Mouse (Mus musculus) midbrain, postnatal 0 days (tissue): ENCODE measurements around the gene Rora. TPM values are rescaled to one million over a fixed set of nuclear protein-coding genes. Genes with fewer than 3 reads are reported as not detected.
A peak's percentile ranks its signal among the peaks of the same experiment; 100 is the strongest.

Source experiments
- ATAC-seq: fragments of 200-750 bp; cut with Nextera tagmentation; 2 replicates; pipeline ENCODE4 v1.8.0; 2017; ENCODE audit warnings: moderate number of reproducible peaks, mild to moderate bottlenecking, moderate TSS enrichment, moderate library complexity; ENCODE audit not compliant: low FRiP score
- DNase-seq: peaks from one replicate; pipeline ENCODE4 v3.0.0-alpha.2; 2015; ENCODE audit warnings: low spot score
- H3K27ac ChIP-seq: fragments of 300-500 bp; sonication (generic); 2 replicates; pipeline ENCODE4 v1.5.1; 2014; ENCODE audit warnings: low read depth, mild to moderate bottlenecking, low read length, mixed read lengths
- H3K27me3 ChIP-seq: fragments of 300-500 bp; sonication (generic); 2 replicates; pipeline ENCODE4 v1.6.1; 2014; ENCODE audit warnings: low read length, control low read depth, mixed read lengths; ENCODE audit not compliant: insufficient read depth
- H3K36me3 ChIP-seq: fragments of 300-500 bp; sonication (generic); 2 replicates; pipeline ENCODE4 v1.6.1; 2014; ENCODE audit warnings: low read length, control low read depth, mixed read lengths; ENCODE audit not compliant: insufficient read depth
- H3K4me1 ChIP-seq: fragments of 300-500 bp; sonication (generic); 2 replicates; pipeline ENCODE4 v1.6.1; 2014; ENCODE audit warnings: mild to moderate bottlenecking, control low read depth, antibody characterized with exemption, low read length, mixed read lengths; ENCODE audit not compliant: insufficient read depth
- H3K4me2 ChIP-seq: fragments of 300-500 bp; sonication (generic); 2 replicates; pipeline ENCODE4 v1.6.1; 2014; ENCODE audit warnings: low read depth, mild to moderate bottlenecking, low read length, mixed read lengths; ENCODE audit not compliant: poor library complexity, severe bottlenecking
- H3K4me3 ChIP-seq: fragments of 300-500 bp; sonication (generic); 2 replicates; pipeline ENCODE4 v1.5.1; 2014; ENCODE audit warnings: low read depth, mild to moderate bottlenecking, low read length, moderate library complexity
- H3K9ac ChIP-seq: fragments of 300-500 bp; sonication (generic); replicated peaks from 2 replicates; pipeline ENCODE4 v1.6.1; 2014; ENCODE audit warnings: mild to moderate bottlenecking, low read length, moderate library complexity, mixed read lengths; ENCODE audit not compliant: poor library complexity, severe bottlenecking
- H3K9me3 ChIP-seq: fragments of 300-500 bp; sonication (generic); 2 replicates; pipeline ENCODE4 v1.6.1; 2016; ENCODE audit warnings: low read length, control low read depth
- CTCF ChIP-seq: IDR thresholded peaks from 2 replicates; pipeline ENCODE4 v1.5.1; 2016; ENCODE audit warnings: antibody characterized with exemption, mild to moderate bottlenecking
- WGBS: fragments of 180-500 bp; shearing (Covaris S2); extraction: QIAGEN DNeasy Blood & Tissue Kit; methylation state at CpG from one replicate; pipeline ENCODE4 v1.1.7; 2014; 5-methylcytosine and 5-hydroxymethylcytosine counted together
- polyA plus RNA-seq: library from polyadenylated mRNA; unstranded; fragments of >200 nt; fragmentation: Nextera tagmentation; extraction: Ambion mirVana; gene quantifications from 2 replicates; pipeline ENCODE4 v1.2.1, GENCODE M21; 2015
- total RNA-seq: library from RNA; depleted of rRNA; stranded (reverse); fragments of >200 nt; gene quantifications from 2 replicates; pipeline ENCODE4 v1.2.3, GENCODE M21; 2014

Gene Rora
- total and polyA plus RNA-seq, 2 experiments from 2014 or later = 28.2 to 49.6 TPM

DNA sequence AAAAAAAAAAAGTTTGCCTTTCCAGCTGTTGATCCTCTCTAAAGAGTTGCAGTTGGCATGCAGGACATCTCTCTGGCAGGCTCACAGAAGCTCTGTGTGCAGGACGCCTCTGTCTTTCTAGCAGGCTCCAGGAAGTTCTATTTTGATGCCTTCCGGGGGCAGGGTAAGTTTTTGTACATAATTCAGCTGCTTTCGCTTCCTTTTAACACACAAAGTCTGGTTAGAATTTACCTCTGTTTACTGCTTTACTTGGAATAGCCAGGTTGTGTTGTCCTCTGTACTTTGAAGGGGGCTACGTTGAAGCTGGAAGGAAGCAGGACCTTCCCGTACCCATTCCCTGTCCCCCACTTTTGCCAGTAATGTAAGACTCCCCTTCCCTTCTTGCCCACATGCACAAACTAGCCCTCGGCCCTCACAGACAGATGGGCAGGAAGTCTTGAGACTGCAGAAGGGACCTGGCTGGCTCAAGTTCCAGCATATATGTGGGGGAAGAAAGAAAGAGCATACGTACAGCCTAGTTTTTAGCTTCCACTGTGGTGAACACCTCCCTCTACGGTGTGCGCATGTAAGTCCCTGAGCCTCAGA is 231.0 kb downstream of the Rora start:
- no peak overlapping the region for H3K4me3 ChIP-seq
- no peak overlapping the region for H3K9ac ChIP-seq
- no peak overlapping the region for H3K4me2 ChIP-seq
- no peaks in the 10 kb centered on the region for H3K9me3 ChIP-seq
- DNase-seq (no peak), ATAC-seq (no peak)
- H3K27ac ChIP-seq = no peak overlapping the region
- 87% methylated on average over 9 of the region's 9 CpGs for WGBS
- no peaks in the 10 kb centered on the region for H3K27me3 ChIP-seq
- no peak for TF ChIP-seq CTCF
- H3K4me1 ChIP-seq = peaks cover 6% of the 10 kb centered on the region; the same call in 1 of the 2 replicates
- no peaks in the 10 kb centered on the region for H3K36me3 ChIP-seq

DNA sequence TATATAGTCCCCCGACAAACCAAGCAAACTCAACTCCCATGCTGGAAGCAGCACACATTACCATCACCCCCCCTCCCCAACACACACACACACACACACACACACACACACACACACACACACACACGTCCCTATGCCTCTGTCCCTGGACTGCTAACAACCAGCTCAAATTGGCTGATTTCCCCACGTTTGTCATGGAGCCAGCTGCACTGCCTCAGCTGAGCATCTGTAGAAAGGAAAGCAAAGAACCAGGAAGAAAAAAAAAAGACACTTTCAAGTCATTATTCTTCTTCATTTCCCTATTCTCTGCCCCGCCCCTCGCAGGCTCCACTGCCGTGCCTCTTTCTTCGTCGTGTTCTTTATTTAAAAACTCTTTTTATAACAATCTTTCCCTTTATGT is 235.1 kb downstream of the Rora start:
- no peak overlapping the region for H3K27ac ChIP-seq
- no peak overlapping the region for H3K4me2 ChIP-seq
- H3K9me3 ChIP-seq = no peaks in the 10 kb centered on the region
- no peaks in the 10 kb centered on the region for H3K36me3 ChIP-seq
- ATAC-seq = no peak
- peak; percentile 79 for DNase-seq
- H3K4me3 ChIP-seq = no peak overlapping the region
- no peaks in the 10 kb centered on the region for H3K4me1 ChIP-seq
- no peak for TF ChIP-seq CTCF
- no peak overlapping the region for H3K9ac ChIP-seq
- WGBS = 41% methylated on average over 7 of the region's 8 CpGs
- no peaks in the 10 kb centered on the region for H3K27me3 ChIP-seq

DNA sequence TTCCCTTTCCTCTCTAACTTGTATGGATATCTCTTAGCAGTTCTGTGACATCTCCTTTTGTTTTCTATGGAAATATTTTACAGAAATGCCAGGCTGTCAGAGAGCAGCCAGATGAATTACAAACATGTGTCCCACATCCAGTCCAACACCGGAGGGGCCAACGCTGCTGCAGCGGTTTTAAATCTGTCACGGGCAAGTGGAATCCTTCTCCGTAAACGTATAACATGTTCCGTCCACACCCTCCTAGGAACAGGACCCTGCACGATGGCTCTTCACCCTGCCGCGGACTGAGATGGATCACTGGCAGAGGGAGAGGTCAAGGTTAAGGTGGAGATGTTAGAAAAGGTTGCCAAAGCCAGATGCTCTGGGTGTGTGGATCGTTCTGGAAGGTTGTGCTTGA is 237.8 kb downstream of the Rora start:
- no peaks in the 10 kb centered on the region for H3K4me1 ChIP-seq
- WGBS = 89% methylated on average over 11 of the region's 11 CpGs

DNA sequence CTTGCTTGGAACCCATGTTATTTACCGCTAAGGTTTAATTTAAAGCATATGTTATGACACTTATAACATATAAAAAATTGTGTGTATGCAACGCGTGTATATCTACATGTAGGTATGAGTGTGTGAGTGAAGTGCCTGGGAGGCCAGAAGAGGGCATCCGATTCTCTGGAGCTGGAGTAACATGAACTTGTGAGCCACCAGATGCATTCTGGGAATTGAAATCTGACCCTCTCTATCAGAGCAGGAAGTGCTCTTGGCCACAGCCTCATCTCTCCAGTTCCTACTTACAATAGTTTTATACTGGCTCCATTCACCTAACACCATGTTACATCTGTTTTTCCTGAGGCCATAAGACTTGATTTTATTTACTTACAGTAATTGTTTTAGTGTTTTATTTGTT is 238.8 kb downstream of the Rora start:
- ATAC-seq = no peak
- DNase-seq = no peak

More for the DNA sequence above, 237.8 kb downstream of the Rora start:
- no peak overlapping the region for H3K4me3 ChIP-seq
- ATAC-seq (no peak), DNase-seq (no peak)
- no peaks in the 10 kb centered on the region for H3K9me3 ChIP-seq
- H3K9ac ChIP-seq = no peak overlapping the region
- no peak overlapping the region for H3K4me2 ChIP-seq
- H3K27me3 ChIP-seq = no peaks in the 10 kb centered on the region
- H3K27ac ChIP-seq = no peak overlapping the region
- no peak for TF ChIP-seq CTCF
- H3K36me3 ChIP-seq = no peaks in the 10 kb centered on the region

DNA sequence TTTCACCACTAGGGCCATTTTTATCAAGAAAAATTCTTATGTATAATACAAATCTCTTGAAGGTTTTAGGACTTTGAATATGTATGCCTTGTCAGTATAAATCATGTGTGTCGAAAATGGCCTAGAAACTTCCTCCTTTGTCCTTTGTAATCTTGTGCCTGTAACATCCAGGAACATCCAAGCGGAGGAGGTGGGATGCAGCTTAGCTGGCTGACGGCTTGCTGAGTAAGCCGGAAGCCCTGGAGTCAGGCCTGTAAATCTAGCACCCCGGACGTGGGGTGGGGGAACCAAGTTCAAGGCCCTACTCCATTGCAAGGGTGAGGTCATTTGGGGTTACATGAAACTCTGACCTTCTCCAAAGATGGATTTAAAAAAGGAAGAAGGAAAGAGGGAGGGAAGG is 239.3 kb downstream of the Rora start:
- WGBS = 74% methylated on average over 6 of the region's 6 CpGs
- Histone ChIP-seq H3K4me2 (no peak overlapping the region), H3K9me3 (no peaks in the 10 kb centered on the region), H3K27ac (no peak overlapping the region), H3K36me3 (no peaks in the 10 kb centered on the region), H3K27me3 (no peaks in the 10 kb centered on the region), H3K9ac (no peak overlapping the region), H3K4me1 (no peaks in the 10 kb centered on the region), H3K4me3 (no peak overlapping the region)
- no peak for DNase-seq
- TF ChIP-seq CTCF = no peak
- no peak for ATAC-seq

More for the DNA sequence above, 238.8 kb downstream of the Rora start:
- no peak for TF ChIP-seq CTCF
- Histone ChIP-seq H3K4me3 (no peak overlapping the region), H3K36me3 (no peaks in the 10 kb centered on the region), H3K9ac (no peak overlapping the region), H3K4me1 (no peaks in the 10 kb centered on the region), H3K27me3 (no peaks in the 10 kb centered on the region), H3K4me2 (no peak overlapping the region), H3K9me3 (no peaks in the 10 kb centered on the region), H3K27ac (no peak overlapping the region)
- 94% methylated on average over 4 of the region's 4 CpGs for WGBS

DNA sequence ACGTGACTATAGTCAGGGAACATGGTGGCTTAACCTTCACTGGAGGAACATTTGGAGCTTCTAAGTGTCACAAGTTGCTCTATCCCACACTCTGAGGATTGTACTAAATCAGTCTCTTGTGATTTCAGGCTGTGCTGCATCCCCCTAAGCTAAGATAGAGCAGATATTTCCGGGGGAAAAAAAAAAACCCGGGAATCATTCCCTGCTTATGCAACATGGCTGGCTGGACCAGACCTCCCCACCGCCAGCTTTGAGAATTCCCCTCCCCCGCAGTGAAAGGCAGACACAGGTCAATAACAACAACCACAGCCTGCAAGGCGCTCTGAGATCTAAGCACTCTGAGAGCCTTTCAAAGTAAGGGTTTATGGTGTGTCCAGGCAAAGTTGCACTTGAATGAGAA is 244.7 kb downstream of the Rora start:
- Histone ChIP-seq H3K27ac (no peak overlapping the region), H3K4me1 (no peaks in the 10 kb centered on the region), H3K4me3 (no peak overlapping the region), H3K9me3 (no peaks in the 10 kb centered on the region), H3K9ac (no peak overlapping the region), H3K27me3 (no peaks in the 10 kb centered on the region), H3K36me3 (no peaks in the 10 kb centered on the region), H3K4me2 (no peak overlapping the region)
- WGBS = 71% methylated on average over 6 of the region's 6 CpGs
- DNase-seq (no peak), ATAC-seq (no peak)
- no peak for TF ChIP-seq CTCF
